Mouse (Mus musculus) kidney, embryonic 14.5 days (tissue): ENCODE measurements around the gene Tmem182. TPM values are rescaled to one million over a fixed set of nuclear protein-coding genes. Genes with fewer than 3 reads are reported as not detected.

Source experiments
- ATAC-seq: fragments of 200-750 bp; cut with Nextera tagmentation; 2 replicates; pipeline ENCODE4 v1.8.0; 2017; ENCODE audit warnings: moderate number of reproducible peaks, mild to moderate bottlenecking, moderate TSS enrichment, moderate library complexity; ENCODE audit not compliant: low FRiP score, low TSS enrichment
- H3K27ac ChIP-seq: fragments of 300-500 bp; sonication (generic); 2 replicates; pipeline ENCODE4 v1.5.1; 2014; ENCODE audit warnings: low read depth, mild to moderate bottlenecking, low read length, moderate library complexity, mixed read lengths
- H3K27me3 ChIP-seq: fragments of 300-500 bp; sonication (generic); 2 replicates; pipeline ENCODE4 v1.6.1; 2014; ENCODE audit warnings: mild to moderate bottlenecking, low read length; ENCODE audit not compliant: control insufficient read depth, insufficient read depth
- H3K36me3 ChIP-seq: fragments of 300-500 bp; sonication (generic); 2 replicates; pipeline ENCODE4 v1.6.1; 2014; ENCODE audit warnings: low read length, mixed read lengths; ENCODE audit not compliant: control insufficient read depth, insufficient read depth
- H3K4me1 ChIP-seq: fragments of 300-500 bp; sonication (generic); 2 replicates; pipeline ENCODE4 v1.6.1; 2014; ENCODE audit warnings: low read length, mixed read lengths; ENCODE audit not compliant: control insufficient read depth, insufficient read depth
- H3K4me2 ChIP-seq: fragments of 300-500 bp; sonication (generic); replicated peaks from 2 replicates; pipeline ENCODE4 v1.6.1; 2014; ENCODE audit warnings: low read depth, mild to moderate bottlenecking, low read length
- H3K4me3 ChIP-seq: fragments of 300-500 bp; sonication (generic); 2 replicates; pipeline ENCODE4 v1.5.1; 2014; ENCODE audit warnings: mild to moderate bottlenecking, low read length
- H3K9ac ChIP-seq: fragments of 300-500 bp; sonication (generic); 2 replicates; pipeline ENCODE4 v1.6.1; 2014; ENCODE audit warnings: low read depth, mild to moderate bottlenecking, low read length, moderate library complexity
- H3K9me3 ChIP-seq: fragments of 300-500 bp; sonication (generic); 2 replicates; pipeline ENCODE4 v1.6.1; 2016; ENCODE audit warnings: low read length; ENCODE audit not compliant: control insufficient read depth
- WGBS: fragments of 180-500 bp; shearing (Covaris S2); extraction: QIAGEN DNeasy Blood & Tissue Kit; methylation state at CpG from one replicate; pipeline ENCODE4 v1.1.7; 2014; 5-methylcytosine and 5-hydroxymethylcytosine counted together
- polyA plus RNA-seq: library from polyadenylated mRNA; unstranded; fragments of >200 nt; fragmentation: Nextera tagmentation; extraction: Ambion mirVana; gene quantifications from 2 replicates; pipeline ENCODE4 v1.2.1, GENCODE M21; 2014

The Tmem182 gene
- polyA plus RNA-seq, 1 experiment from 2014 or later, result 0.50 TPM

GRCm38 (mm10) chr1:40789666-40790233 lies 15.7 kb upstream of the Tmem182 start:
- H3K36me3 ChIP-seq, result no peaks in the 10 kb centered on the region
- H3K4me2 ChIP-seq, result peak overlapping the region; percentile 53
- no peaks in the 10 kb centered on the region for H3K27me3 ChIP-seq
- peak overlapping the region; percentile 37; the same call in 1 of the 2 replicates for H3K9ac ChIP-seq
- H3K4me3 ChIP-seq, result peak overlapping the region; percentile 47
- H3K27ac ChIP-seq, result no peak overlapping the region
- ATAC-seq, result no peak
- H3K9me3 ChIP-seq, result no peaks in the 10 kb centered on the region
- no peaks in the 10 kb centered on the region for H3K4me1 ChIP-seq
- WGBS, result 40% methylated on average over 5 of the region's 5 CpGs

GRCm38 (mm10) chr1:40790324-40791141 lies 14.9 kb upstream of the Tmem182 start, which contains the start of gene Mfsd9:
TSS of gene Mfsd9 (minus strand) at chr1:40790687.
- Histone ChIP-seq H3K27ac (no peak within 1 kb of the TSS), H3K4me3 (peak within 1 kb of the TSS; percentile 47), H3K9ac (peak within 1 kb of the TSS; percentile 37; the same call in 1 of the 2 replicates), H3K4me2 (peak within 1 kb of the TSS; percentile 53), H3K36me3 (no peaks in the 10 kb centered on the region), H3K4me1 (no peaks in the 10 kb centered on the region), H3K27me3 (no peaks in the 10 kb centered on the region), H3K9me3 (no peaks in the 10 kb centered on the region)
- WGBS, result 9% methylated on average over 38 of the region's 38 CpGs
- ATAC-seq, result peak; percentile 97

GRCm38 (mm10) chr1:40795508-40795907 lies 9.9 kb upstream of the Tmem182 start:
- no peaks in the 10 kb centered on the region for H3K36me3 ChIP-seq
- no peak overlapping the region for H3K4me3 ChIP-seq
- WGBS, result 92% methylated on average over 1 of the region's 1 CpGs
- H3K9me3 ChIP-seq, result no peaks in the 10 kb centered on the region
- no peaks in the 10 kb centered on the region for H3K4me1 ChIP-seq
- no peak overlapping the region for H3K27ac ChIP-seq
- H3K9ac ChIP-seq, result no peak overlapping the region
- no peak overlapping the region for H3K4me2 ChIP-seq
- no peak for ATAC-seq
- H3K27me3 ChIP-seq, result no peaks in the 10 kb centered on the region

DNA sequence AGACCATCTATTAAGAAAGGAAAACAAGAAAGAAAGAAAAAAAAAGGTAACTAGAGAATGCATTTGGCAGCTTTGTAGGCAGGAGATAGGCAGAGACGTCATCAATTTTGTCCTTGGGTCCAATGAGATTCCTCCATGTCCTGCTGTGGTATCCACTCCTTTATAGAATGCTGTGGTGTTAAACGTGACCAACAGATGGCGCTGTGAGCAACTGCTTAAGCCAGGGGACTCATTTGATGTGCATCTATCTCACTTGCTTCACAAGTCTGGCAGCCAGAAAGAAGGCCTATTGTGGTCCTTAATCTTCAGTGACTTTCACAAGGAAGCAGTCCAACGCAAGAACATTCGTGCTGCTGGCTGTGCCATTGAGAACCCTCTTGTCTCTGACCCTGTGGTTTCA lies 8.1 kb upstream of the Tmem182 start:
- no peak overlapping the region for H3K9ac ChIP-seq
- H3K4me1 ChIP-seq, result no peaks in the 10 kb centered on the region
- no peaks in the 10 kb centered on the region for H3K27me3 ChIP-seq
- WGBS, result 19% methylated on average over 5 of the region's 5 CpGs
- H3K4me2 ChIP-seq, result no peak overlapping the region
- no peak for ATAC-seq
- no peak overlapping the region for H3K27ac ChIP-seq
- no peaks in the 10 kb centered on the region for H3K9me3 ChIP-seq
- no peak overlapping the region for H3K4me3 ChIP-seq
- H3K36me3 ChIP-seq, result no peaks in the 10 kb centered on the region

DNA sequence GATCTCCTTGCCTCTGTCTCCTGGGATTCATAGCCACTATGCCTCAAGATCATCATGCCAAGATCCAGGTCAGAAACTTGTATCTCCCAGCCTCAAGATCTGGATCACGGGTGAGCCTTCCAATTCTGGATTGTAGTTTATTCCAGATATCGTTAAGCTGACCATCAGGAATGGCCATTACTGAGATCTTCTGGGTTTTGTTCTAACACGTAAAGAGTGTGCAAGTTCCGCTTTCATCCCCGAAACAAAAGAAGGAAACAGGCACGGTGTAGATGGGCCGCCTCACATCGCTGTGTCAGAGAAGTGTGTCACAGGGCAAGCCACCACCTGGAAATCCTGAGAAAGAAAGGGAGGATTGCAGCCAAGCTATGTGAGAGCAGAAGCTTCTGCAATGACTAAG lies 6.3 kb upstream of the Tmem182 start:
- H3K4me2 ChIP-seq, result no peak overlapping the region
- no peak overlapping the region for H3K27ac ChIP-seq
- no peak overlapping the region for H3K4me3 ChIP-seq
- no peak for ATAC-seq
- H3K27me3 ChIP-seq, result no peaks in the 10 kb centered on the region
- H3K9me3 ChIP-seq, result no peaks in the 10 kb centered on the region
- no peak overlapping the region for H3K9ac ChIP-seq
- no peaks in the 10 kb centered on the region for H3K36me3 ChIP-seq
- no peaks in the 10 kb centered on the region for H3K4me1 ChIP-seq
- 90% methylated on average over 8 of the region's 8 CpGs for WGBS

GRCm38 (mm10) chr1:40800908-40801307 lies 4.5 kb upstream of the Tmem182 start:
- H3K9me3 ChIP-seq, result no peaks in the 10 kb centered on the region
- no peak for ATAC-seq
- no peak overlapping the region for H3K4me3 ChIP-seq
- no peaks in the 10 kb centered on the region for H3K27me3 ChIP-seq
- H3K36me3 ChIP-seq, result no peaks in the 10 kb centered on the region
- 93% methylated on average over 5 of the region's 5 CpGs for WGBS
- H3K9ac ChIP-seq, result no peak overlapping the region
- H3K27ac ChIP-seq, result no peak overlapping the region
- no peaks in the 10 kb centered on the region for H3K4me1 ChIP-seq
- no peak overlapping the region for H3K4me2 ChIP-seq

- 24% methylated on average over 3 of the region's 3 CpGs for WGBS
- no peak overlapping the region for H3K4me3 ChIP-seq
- no peaks in the 10 kb centered on the region for H3K9me3 ChIP-seq
- ATAC-seq, result no peak
- no peaks in the 10 kb centered on the region for H3K4me1 ChIP-seq
- H3K4me2 ChIP-seq, result no peak overlapping the region
- H3K36me3 ChIP-seq, result no peaks in the 10 kb centered on the region
- H3K27me3 ChIP-seq, result no peaks in the 10 kb centered on the region
- H3K9ac ChIP-seq, result no peak overlapping the region
- no peak overlapping the region for H3K27ac ChIP-seq
These were observed 2.6 kb upstream of the Tmem182 start for GRCm38 (mm10) chr1:40802759-40803158.

DNA sequence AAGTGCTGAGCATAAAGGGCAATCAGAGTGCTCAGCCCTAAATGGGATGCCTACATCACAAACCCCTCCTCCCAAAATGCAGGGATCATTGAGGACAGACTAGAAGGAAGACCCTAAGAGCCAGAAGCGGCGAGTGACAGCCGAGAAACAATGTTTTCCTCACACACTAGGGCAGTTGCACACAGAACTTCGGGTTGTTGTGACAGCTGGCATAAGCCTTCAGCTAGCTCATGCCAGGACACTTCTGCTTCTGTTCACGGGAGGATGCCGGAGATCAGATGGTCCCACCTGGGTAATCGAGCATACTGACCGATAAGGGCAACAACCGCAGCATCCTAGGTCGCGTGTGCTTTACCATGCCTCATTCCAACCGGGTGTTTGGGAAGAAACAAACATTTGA lies 1.3 kb upstream of the Tmem182 start:
- Histone ChIP-seq H3K4me2 (no peak overlapping the region), H3K4me3 (no peak overlapping the region), H3K9ac (no peak overlapping the region), H3K4me1 (no peaks in the 10 kb centered on the region), H3K9me3 (no peaks in the 10 kb centered on the region), H3K27ac (no peak overlapping the region), H3K36me3 (no peaks in the 10 kb centered on the region), H3K27me3 (no peaks in the 10 kb centered on the region)
- no peak for ATAC-seq
- 87% methylated on average over 12 of the region's 12 CpGs for WGBS

DNA sequence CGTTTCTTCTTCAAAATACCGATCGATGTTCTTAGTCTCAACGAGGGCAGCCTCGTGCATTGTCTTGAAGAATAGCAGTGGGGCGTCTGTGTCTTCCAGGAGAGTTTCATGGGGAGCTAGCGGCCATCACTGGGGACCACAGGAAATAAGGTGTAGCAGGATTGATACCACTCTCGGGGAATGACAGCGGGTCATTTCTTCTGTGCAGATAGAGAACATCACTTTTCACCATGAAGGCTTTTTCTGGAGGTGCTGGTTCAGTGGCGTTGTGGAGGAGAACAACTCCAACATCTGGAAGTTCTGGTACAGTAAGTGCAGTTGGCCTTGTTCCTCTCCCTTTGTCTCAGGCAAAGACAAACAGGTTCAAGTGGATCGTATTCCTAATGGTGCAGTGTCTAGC lies 490 bp downstream of the Tmem182 start:
- Histone ChIP-seq H3K9ac (no peak overlapping the region), H3K4me2 (no peak overlapping the region), H3K9me3 (no peaks in the 10 kb centered on the region), H3K27me3 (no peaks in the 10 kb centered on the region), H3K4me1 (no peaks in the 10 kb centered on the region), H3K4me3 (no peak overlapping the region), H3K36me3 (no peaks in the 10 kb centered on the region), H3K27ac (no peak overlapping the region)
- no peak for ATAC-seq
- 88% methylated on average over 11 of the region's 11 CpGs for WGBS
